In genomic region chr5:148989480-148989879, GRCm38 (mm10) we compare ENCODE assay signal across 13 mouse cellular contexts. TPM values are rescaled to one million over a fixed set of nuclear protein-coding genes. Genes with fewer than 3 reads are reported as not detected.
DNase-seq lines count a peak whose midpoint lies in the region; ATAC-seq and TF ChIP-seq lines count a peak whose summit lies in the region.
"Had no signal": no experiment of that assay in that cellular context is flagged by ENCODE, and none has a peak within 500 bp of the region (broad histone marks: within the 10 kb centered on the region; RNA-seq: fewer than 3 reads in every experiment).

No protein-coding gene starts in this region.

- 86% methylated on average over 7 of the region's 7 CpGs for WGBS in forebrain, postnatal 0 days
- WGBS in forebrain, embryonic 13.5 days, result 88% methylated on average over 7 of the region's 7 CpGs
- WGBS in olfactory bulb, adult 2 months, result 89% methylated on average over 7 of the region's 7 CpGs

- TF ChIP-seq CTCF in forebrain, postnatal 0 days (IDR thresholded peaks at IDR 0.05; ENCODE audit: low read depth), result peak; percentile 53; the same call in 1 of the 2 replicates
- peak; percentile 17; the same call in 1 of the 2 replicates for TF ChIP-seq CTCF in olfactory bulb, adult 2 months (IDR thresholded peaks at IDR 0.05; ENCODE audit: insufficient read depth, low read depth, low read length)

- H3K36me3 ChIP-seq in forebrain, postnatal 0 days (ENCODE audit: insufficient read depth), result no peaks in the 10 kb centered on the region
- no peaks in the 10 kb centered on the region for H3K36me3 ChIP-seq in forebrain, embryonic 13.5 days (ENCODE audit: poor library complexity, severe bottlenecking)
- H3K36me3 ChIP-seq: heart, embryonic 15.5 days; kidney, embryonic 15.5 days had no signal

- no peak overlapping the region for H3K4me2 ChIP-seq in forebrain, postnatal 0 days (ENCODE audit: low read depth)
- H3K4me2 ChIP-seq in forebrain, embryonic 13.5 days, result no peak overlapping the region
- H3K4me2 ChIP-seq: forebrain, embryonic 12.5 days; heart, embryonic 15.5 days; kidney, embryonic 15.5 days had no signal

- 0 out of 2 replicates have a peak, but pooled peaks cover 4% of the 10 kb centered on the region for H3K9me3 ChIP-seq in forebrain, postnatal 0 days (ENCODE audit: low read length)
- H3K9me3 ChIP-seq in forebrain, embryonic 13.5 days (replicated peaks), result peaks cover 10% of the 10 kb centered on the region
- H3K9me3 ChIP-seq: heart, embryonic 15.5 days had no signal

- TF ChIP-seq POLR2A in olfactory bulb, adult 2 months (IDR thresholded peaks at IDR 0.05; ENCODE audit: insufficient read depth, low read depth, low read length), result no peak

- H3K27ac ChIP-seq in forebrain, postnatal 0 days (ENCODE audit: low read depth, low read length), result no peak overlapping the region
- H3K27ac ChIP-seq in forebrain, embryonic 13.5 days, result no peak overlapping the region
- no peak overlapping the region for H3K27ac ChIP-seq in olfactory bulb, adult 2 months (ENCODE audit: insufficient read depth, low read depth, low read length)
- H3K27ac ChIP-seq: forebrain, embryonic 12.5 days; macrophage had no signal

- no peaks in the 10 kb centered on the region for H3K27me3 ChIP-seq in forebrain, postnatal 0 days (ENCODE audit: insufficient read depth, low read length)
- no peaks in the 10 kb centered on the region for H3K27me3 ChIP-seq in forebrain, embryonic 13.5 days
- H3K27me3 ChIP-seq: forebrain, embryonic 12.5 days; heart, embryonic 15.5 days; kidney, embryonic 15.5 days had no signal

- no peak for ATAC-seq in forebrain, postnatal 0 days
- no peak for ATAC-seq in forebrain, embryonic 13.5 days

- no peak overlapping the region for H3K4me3 ChIP-seq in forebrain, postnatal 0 days (ENCODE audit: low read depth, low read length)
- no peak overlapping the region for H3K4me3 ChIP-seq in forebrain, embryonic 13.5 days
- no peak overlapping the region for H3K4me3 ChIP-seq in olfactory bulb, adult 2 months (ENCODE audit: insufficient read depth, low read depth, low read length)
- H3K4me3 ChIP-seq: forebrain, embryonic 12.5 days; heart, embryonic 15.5 days; kidney, embryonic 15.5 days had no signal

- no peak for DNase-seq in forebrain, postnatal 0 days
- peak; percentile 51 for DNase-seq in lung, postnatal 36 days
- DNase-seq in lung, postnatal 14 days, result no peak
- DNase-seq in T-cell, adult 2 months (ENCODE audit: low spot score), result peak; percentile 23
- no peak for DNase-seq in cerebellum, adult 9-10 months
- DNase-seq in yolk sac, embryonic 10.5 days (ENCODE audit: low spot score), result no peak

- no peak overlapping the region for H3K9ac ChIP-seq in forebrain, postnatal 0 days
- H3K9ac ChIP-seq in forebrain, embryonic 13.5 days, result no peak overlapping the region
- H3K9ac ChIP-seq: forebrain, embryonic 12.5 days; heart, embryonic 15.5 days; kidney, embryonic 15.5 days had no signal

- H3K4me1 ChIP-seq in forebrain, postnatal 0 days (ENCODE audit: insufficient read depth), result no peaks in the 10 kb centered on the region; the same call in 1 of the 2 replicates
- peaks cover 8% of the 10 kb centered on the region for H3K4me1 ChIP-seq in forebrain, embryonic 13.5 days
- H3K4me1 ChIP-seq in olfactory bulb, adult 2 months (ENCODE audit: control insufficient read depth, insufficient read depth, low read length), result no peaks in the 10 kb centered on the region

RNA-seq across cellular contexts. Expression of gene Gm42791, which starts 5.5 kb away (rescaled TPM):
- not detected in 2 replicates for total RNA-seq in forebrain, postnatal 0 days (2014; rRNA removed)
- 2.0 and 5.7 TPM in 2 replicates for polyA plus RNA-seq in forebrain, postnatal 0 days (2015; fragmentation: Nextera tagmentation; extraction: Ambion mirVana)
- 3.5 and 10.1 TPM in 2 replicates for polyA plus RNA-seq in forebrain, embryonic 13.5 days (2015; fragmentation: Nextera tagmentation; extraction: Ambion mirVana)
- not detected in 2 replicates for polyA plus RNA-seq in olfactory bulb, adult 2 months (2012; ENCODE audit: insufficient read depth, insufficient read length, low replicate concordance, missing spikeins)
- total RNA-seq: common myeloid progenitor, adult 5-6 weeks had no signal
- polyA plus RNA-seq: kidney, embryonic 15.5 days had no signal

Comparison
In these comparisons a context has a peak if more than half of its experiments do, and no peak if none do; other contexts are left out.
1. DNase-seq: peak in lung, postnatal 36 days (single experiment) and T-cell, adult 2 months (single experiment); none in forebrain, postnatal 0 days (single experiment), lung, postnatal 14 days (single experiment), cerebellum, adult 9-10 months (single experiment) and yolk sac, embryonic 10.5 days (single experiment).